Mouse (Mus musculus) frontal cortex, postnatal 25 days (tissue): ENCODE data around the gene Mettl27.

Source experiments
- DNase-seq, 2 experiments: peaks; one replicate each; pipeline ENCODE4 v3.0.0; 2022; ENCODE audit warnings: low spot score in 2 of 2

Gene Mettl27

DNA sequence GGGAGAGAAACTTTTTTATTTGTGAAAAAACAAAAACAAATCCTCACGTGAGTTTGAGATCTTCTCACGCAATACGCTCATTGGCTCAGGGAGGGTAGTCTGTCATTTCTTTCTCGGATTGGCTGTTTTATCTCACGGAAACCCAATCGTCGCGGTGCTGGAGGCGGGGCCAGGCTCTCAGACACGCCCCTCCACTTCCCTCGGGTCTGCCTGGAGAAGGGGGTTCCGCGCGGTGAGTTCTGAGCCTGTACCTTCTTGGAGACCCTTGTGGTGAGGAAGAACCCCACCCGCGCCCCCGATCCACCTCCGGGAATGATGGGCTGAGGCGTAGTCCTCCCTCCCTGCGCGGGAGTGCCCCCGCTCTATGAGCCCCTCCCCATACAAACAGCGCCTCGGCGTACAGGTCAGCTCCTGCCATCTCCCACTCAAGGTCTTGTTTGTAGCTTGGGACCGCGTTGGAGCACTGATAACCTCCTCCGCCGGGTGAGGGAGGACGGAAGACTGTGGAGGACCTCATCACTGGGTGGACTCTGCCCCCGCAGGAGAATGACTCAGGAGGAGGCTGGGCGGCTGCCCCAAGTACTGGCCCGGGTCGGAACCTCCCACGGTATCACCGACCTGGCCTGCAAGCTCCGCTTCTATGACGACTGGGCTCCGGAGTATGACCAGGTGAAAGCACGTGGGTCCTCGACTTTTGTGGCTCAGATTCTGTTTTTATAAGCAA lies at the start of gene Mettl27:
TSS of gene Mettl27 (plus strand) at position 190 of the 724 bp plus-strand sequence.
- DNase-seq = peak; percentile 52 to 65

DNA sequence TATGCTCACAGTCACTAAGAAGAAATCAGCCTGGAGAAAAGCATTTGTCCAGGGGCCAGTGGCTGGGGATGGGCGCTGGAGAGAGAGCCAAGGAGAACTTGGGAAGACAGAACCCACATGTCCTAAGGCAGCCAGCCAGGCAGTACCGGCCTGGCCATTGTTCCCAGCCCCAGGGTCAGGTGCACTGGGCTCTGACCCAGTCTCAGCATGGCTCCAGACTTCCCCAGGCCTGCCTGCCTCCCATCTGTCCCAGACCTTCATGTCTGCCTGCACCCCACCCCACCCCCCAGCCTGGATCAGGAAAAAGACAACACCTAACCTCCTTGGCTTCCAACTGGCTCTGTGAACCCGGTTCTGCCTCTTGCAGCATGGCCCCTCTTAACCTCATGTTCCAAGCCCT lies 49.1 kb upstream of the Mettl27 start:
- no peak for DNase-seq

DNA sequence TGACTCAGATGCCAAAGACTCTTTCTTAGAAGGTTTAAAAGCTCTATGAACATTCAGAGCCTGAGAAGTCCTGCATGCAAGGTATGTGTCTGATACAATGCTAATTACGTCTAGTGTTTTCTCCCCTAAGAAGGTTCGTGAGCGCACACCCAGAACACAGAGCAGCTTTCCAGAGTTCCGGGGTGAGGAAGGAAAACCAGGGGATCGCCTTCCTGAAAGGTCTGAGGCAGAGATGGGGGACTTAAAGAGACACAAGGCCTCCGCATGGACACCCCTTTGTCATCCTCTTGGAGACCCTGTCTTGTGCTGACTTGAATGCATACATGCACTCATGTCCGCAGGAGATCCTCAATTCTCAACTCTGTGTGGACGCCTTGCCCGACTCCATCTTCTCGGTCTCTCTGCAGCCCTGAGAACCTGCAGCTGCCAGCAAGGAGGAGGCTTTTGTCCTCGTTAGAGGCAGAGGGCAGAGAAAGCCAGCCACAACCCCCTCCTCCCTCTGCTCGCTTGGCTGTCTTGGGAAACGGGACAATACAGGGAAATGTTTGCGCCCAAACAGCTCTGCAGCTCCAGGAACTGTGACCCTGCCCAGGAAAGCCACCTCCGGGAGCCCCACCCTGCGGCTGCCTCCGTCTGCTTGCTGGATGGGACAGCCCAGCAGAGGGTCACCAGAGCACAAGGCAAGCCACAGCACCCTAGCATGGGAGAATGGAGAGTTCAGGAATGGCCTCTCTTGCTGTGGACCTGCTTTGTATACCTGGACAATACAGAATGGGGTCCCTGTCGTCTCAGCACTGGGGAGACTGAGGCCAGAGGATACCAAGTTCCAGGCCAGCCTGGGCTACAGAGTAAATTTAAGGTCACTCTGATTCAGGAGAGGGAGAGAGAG lies 44.5 kb upstream of the Mettl27 start:
- no peak for DNase-seq

DNA sequence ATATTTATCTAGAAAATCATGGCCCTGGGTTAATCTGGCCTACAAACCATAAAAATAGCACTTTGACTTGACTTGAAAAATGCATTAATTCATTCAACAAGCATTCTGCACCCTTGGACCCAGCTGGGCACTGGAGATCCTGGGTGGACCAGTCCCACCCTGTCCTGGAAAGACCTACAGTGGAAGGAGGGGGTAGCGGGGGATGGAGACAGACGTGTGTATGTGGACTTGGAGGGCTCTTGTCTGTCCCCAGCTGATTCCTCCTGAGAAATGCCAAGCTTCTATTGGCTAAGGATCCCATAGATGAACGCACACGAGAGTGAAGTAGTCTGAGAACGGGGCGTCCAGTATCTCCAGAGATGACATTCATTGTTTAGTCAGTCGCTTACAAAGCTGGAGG lies 43.7 kb upstream of the Mettl27 start:
- DNase-seq = no peak

DNA sequence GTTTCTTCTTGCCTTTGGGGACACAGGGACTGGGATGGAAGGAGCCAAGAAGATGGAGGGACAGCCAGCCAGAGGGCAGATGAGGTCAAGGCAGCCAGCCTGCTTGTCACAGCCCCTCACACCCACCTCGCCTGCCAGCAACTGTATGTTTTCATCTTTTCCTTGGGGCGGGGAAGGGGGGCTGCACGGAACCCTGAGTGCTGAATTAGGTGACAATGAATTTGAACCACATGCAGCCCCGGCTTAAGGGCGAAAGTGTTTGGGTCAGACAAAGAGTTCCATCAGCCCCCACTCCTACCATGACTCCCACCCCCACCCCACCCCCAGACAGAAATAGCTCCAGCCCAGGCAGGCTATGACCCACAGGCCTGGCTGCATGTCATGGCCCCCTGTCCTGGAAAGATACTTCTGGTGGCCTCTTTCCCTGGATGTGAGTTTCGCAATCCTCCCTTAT lies 41.5 kb upstream of the Mettl27 start:
- DNase-seq = no peak

DNA sequence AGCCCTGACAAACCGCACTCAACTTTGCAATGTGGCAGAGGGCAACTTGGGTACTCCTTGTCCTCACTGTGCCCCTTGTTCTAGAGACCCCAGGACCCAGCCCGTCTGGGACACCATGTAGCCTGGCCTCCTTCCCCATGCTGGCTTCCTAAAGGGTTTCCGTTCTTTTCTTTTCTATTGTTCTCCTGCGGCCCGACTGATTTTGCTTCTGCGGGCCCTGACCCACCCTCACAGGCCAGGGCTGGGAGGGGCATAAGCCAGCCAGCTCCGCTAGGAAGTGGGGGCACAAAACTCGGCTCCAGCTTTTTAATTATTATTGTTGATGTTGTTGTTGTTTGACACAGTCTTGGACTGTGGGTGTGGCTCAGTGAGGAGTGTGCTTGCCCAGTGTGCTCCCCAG lies 40.6 kb upstream of the Mettl27 start:
- no peak for DNase-seq

DNA sequence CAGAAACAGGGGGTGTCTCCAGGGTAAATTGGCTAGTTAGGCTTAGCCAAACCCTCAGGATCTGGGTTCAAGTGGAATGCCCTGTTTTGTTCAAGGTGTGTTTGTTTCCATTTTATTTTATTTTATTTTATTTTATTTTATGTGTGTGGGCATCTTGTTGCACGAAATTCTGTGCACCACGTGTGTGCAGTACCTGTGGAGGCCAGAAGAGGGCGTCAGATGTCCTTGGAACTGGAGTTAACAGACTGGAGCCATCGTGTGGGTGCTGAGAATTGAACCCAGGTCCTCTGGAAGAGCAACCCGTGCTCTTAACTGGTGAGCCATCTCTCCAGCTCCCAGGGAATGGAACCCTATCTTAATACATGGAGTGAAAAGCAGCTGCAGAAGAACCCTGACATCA lies 39.5 kb upstream of the Mettl27 start:
- no peak for DNase-seq

DNA sequence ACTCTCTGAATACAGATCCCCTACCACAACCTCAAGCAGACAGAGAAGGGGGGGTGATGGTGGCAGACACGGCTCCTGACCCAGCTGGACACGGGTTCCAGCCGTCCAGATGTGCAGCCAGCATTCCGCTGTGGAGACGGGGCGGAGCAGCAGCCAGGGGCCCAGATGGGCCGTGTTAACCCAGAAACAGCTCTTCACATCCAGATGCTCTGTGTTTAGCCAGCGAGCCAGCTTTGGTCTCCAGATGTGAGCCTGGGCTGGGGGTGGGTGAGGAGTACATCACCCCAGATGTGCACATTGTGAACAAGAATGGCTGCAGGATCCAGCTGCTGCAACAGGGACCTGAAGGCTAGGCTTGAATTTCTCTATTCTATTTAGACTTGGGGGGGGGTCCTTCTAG lies 36.9 kb upstream of the Mettl27 start:
- no peak for DNase-seq

DNA sequence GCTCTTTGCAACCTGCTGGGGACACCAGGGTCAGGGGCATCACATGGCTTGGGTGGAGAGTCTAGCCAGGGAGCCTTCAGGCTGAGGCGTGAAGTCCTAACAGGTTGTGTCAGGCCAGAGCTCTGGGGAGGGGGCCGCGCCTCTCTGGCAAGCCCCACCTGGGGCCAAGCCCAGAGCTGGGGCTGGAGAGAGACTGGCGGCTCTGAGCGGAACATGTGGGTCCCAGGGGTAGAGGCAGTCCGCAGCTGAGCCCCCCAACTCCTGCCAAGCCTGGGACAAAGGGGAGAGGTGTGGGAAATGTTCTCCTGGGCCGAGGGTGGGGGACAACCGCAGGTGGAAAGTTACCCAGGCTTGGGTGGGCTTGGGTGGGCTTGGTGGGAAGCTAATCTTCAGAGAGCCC lies 35.2 kb upstream of the Mettl27 start:
- no peak for DNase-seq

DNA sequence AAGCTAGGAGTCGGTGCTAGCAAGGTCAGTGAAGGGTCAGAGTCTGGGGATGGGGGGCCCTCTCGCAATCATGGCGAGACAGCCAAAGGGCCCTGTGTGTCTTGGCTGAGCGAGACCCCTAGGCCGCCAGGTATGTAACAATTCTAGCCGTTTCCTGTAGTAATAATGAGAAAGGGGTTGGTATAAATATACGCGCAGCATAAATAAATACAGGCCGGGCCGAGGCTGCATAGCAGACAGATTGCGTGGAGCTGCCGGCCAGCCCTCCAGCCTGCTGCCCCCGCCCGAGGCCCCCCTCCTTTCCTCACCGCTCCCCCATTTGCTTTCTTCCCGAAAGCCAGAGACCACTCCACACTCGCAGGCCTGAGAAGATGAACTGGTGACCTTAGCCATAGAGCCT lies 34.6 kb upstream of the Mettl27 start:
- no peak for DNase-seq

DNA sequence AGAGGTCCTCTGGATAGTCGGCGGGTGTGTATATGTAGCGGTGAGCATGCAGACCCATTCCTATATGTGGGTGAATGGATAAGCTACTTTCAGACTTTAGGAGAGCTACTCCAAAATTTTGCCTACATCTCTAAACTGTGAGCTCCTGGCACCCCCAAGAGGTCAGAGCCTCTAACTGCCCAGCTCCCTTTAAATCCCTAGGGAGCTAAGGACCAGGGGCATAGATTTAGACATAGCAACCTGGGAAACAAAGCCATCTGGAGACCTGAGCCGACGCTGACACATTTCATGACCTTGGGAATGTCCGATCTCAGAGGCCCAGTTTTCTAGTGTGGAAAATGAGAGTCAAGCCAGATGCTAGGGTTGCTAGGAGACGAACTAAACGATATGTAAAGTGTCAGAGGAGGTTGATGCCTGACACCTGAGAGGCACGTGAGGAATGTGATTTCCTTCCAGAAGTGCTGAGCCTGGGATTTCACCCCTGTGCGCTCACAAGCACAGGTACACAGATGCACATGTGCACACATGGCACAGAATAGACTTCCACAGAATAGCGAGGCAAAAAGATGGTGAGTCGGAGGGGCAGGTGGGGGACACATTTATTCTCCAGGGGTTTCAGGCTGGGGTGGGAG lies 31.0 kb upstream of the Mettl27 start:
- peak in 1 of 2 experiments; percentile 10 for DNase-seq

DNA sequence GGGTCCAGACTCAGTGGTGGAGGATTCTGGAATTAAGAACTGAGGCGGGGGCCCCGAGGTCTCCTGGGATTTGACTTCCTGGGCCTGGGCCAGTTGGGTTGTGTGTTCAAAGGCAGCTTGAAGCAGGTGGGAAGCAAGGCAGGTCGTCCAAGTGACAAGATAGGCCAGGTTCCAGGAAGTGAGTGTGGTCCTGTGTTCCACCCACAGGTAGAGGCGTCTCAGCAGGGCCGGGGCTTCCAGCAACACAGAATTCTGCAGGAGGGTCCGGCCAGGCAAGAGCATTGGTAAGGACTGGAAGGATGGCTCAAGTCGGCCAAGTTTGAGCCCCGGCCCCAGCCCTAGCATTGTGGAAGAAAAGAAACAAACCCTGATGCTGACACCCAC lies 30.5 kb upstream of the Mettl27 start:
- DNase-seq = no peak

DNA sequence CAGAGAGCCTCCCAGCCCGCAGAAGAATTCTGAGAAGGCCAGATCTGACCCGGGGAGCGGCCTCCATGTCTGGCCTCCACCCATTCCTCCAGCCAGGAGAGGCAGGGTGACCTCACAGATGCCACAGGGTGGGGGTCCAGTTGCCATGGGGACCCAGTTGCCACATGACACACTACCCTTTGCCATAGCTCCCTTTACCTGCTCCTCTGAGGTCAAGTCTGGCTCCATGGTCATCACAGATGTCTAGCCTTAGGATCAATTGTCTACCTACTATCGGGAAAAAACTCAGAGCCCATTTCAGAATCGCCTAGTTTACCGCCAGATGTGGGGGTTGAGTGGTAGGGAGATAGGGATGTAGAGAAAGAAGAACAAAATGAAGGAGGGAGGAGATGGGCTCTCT lies 25.5 kb upstream of the Mettl27 start, which contains the start of gene Tmem270:
TSS of gene Tmem270 (minus strand) at position 101 of the 400 bp plus-strand sequence.
- DNase-seq = no peak

DNA sequence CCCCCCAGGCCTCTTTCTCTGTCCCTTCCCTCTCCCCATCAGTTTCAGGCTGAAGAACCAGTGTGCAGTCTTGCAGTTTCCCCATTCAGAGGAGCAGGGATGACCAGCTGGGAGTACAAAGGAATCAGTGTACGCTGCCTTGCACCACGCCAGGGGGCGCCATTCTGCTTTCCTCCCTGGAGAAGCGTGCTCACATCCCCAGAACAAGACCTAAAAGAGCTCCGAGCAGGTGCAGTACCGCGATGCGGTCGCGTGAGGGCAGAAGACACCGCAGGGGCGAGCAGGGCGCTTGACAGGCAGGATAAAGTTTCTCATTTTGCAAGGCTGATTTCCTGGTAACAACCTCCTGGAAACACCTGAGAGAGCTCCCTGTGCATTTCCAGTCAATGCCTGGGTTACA lies 25.0 kb upstream of the Mettl27 start:
- DNase-seq = peak; percentile 95 to 97

DNA sequence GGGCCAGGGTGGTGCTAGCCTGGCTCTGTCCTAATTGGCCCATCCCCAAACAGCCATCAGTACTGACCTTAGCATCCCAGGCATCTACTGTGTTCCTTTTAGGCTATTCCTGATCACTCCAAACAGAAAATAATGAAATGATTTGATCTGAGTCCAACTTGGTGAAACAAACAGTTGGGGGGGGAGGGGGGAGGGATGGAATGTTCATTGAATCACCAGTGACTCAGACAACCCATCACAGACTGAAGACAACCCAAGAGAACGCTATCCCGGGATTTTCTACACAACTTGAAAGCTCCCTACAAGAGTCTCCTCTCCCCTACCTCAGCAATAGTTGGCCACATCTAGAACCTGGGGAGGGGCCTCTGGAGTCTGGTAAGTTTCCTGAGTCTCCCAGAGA lies 20.3 kb upstream of the Mettl27 start:
- no peak for DNase-seq

DNA sequence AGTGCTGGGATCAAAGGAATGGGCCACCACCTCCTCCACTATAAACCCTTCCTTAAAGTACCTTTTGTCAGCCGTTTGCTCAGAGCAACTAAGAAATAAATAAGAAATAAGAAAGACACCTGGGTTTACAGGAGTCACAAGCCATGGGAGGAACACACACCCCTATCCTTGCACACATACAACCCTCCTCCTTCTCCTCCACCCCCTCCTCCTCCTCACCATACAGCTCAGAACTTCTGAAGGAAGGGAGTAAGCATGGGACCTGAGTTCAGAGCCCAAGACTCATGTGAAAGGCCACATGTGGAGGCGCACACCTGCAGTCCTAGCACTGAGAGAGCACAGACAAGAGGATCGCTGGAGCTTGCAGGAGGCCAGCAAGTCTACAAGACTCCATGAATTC lies 18.8 kb upstream of the Mettl27 start:
- DNase-seq = no peak

DNA sequence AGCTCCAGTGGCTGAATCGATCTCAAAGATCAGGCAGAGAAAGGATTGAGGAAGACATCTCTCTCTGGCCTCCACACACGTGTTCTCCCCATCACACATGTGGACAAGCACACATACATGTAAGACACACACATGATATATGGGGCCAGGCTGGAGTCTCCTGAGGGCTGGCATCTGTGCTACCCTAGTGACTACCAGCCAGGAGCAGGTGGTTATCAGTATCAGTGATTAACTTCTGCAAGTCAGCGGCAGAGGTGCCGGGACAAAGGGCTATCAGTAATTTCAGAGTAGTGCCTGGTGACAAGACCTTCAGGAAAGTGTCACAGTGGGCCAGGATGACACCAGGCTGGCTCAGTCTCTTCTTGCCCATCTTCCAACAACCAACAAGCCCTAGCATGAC lies 18.4 kb upstream of the Mettl27 start:
- no peak for DNase-seq

DNA sequence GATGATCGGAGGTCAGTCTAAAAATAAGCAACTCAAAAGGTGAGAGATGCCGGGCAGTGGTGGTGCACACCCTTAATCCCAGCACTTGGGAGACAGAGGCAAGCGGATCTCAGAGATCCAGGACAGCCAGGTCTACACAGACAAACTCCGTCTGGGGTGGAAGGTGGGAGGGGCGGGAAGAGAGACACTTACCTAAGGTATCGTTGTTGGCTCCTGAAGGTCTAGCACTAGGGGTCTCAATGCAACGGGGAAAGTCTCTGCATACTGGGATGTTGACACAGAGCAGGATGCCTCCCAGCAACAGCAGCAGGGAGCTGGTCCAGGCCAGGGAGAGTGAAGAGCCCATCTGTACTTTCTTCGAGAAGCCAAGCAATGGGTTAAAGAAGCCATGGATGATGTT lies 17.7 kb upstream of the Mettl27 start:
- no peak for DNase-seq

DNA sequence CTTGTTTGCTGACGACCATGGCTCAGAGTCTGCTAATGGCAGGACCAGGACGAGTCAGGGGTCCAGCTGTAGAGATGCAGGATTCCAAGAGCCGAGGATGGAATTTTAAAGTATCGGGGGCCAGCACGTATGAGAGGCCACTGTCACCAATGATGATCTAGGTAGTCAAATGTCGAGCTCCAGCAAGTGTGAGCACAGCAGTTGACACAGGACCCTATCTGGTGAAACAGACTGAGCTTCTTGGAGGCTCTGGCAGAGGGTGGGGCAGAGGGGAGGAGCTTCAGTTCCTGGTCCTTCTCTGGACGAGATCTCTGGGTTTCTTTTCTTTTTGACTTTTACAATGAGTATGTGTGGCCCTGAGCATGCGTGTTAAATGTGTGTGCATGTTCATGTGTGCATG lies 16.9 kb upstream of the Mettl27 start, which contains the start of gene Cldn13:
TSS of gene Cldn13 (minus strand) at position 216 of the 400 bp plus-strand sequence.
- no peak for DNase-seq

DNA sequence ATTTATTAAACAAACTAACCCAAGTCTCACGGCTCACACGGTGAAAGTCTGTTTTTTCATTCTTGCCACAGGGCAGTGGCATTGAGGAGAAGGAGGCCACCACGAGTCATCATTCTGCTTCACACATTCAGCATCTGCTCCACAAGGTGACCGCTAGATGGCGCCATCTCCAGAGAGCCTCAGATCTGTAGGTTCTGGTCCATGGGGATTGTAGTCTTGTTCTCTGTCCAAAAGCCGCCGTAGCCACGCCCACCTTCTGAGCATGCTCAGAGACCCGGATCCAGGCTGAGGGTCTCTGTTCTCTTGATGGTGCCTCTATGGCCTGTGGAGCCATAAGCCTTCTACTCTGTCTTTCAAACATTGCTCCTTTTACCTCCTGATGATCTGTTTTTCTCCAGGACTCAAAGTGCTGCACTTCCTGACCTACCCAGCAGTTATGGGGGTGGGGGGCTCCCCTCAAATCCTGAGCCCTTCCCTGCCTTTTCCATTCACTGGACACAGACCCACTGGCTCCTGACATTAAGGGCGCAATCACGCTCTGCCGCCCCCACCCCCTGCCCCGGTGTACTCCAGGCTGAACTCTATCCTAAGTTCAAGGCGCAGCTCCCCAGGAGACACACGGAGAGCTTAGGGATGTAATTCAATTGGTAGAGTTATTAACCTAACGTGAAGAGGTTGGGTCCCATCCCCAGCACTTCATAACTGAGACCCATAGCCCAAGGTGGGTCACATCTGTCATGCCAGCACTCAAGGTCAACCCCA lies 13.9 kb upstream of the Mettl27 start:
- DNase-seq = no peak

DNA sequence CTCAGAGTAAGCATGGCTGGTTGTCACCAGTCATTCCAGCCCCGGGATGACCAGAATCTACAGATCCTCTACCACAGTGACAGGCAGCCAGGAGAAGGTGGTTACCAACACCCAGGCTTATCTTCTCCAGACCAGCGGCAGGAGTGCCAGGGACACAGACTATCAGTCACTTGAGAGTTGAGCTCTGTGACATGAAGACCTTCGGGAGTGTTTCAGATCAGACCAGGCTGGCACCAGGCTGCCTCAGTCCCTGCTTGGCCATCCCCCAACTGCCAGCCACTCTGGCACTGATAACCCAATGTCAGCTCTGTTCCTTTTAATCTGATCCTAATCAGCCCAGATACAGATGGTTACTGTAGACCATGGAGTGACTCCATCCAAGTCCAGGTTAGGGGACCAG lies 13.1 kb upstream of the Mettl27 start:
- DNase-seq = no peak
